In the genomic region with DNA sequence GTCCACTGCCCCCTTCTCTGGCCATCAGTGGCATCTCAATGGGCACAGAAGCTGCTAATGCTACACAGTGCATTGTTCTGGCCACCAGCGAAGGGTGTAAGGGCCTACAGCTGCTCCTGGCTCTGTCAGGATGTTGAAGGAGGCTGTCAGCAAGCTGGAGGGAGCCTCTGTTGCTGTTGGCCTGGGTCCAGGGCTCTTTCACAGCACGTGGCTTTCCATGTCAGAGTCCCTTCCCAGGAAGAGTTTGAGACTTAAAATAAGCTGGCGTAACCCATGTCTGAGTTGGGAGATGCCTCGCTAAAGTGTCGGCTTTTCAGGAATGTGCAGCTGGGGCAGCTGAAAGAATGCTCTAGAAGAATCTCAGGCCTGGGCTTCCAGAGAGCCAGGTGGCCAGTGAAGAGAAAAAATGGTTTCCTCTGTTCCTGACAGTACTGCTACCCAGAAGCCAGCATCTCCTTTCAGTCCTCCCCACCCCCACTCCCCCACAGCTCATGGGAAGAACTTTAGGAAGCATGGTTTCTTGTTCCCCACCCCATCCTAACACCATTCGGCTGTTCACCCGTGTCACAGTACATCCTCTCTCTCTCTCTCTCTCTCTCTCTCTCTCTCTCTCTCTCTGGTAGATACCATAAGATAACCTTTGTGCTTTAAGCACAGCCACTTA, we compare ENCODE assay signal across 9 mouse cellular contexts.
DNase-seq lines count a peak whose midpoint lies in the region; ATAC-seq lines count a peak whose summit lies in the region.
"Had no signal": no experiment of that assay in that cellular context is flagged by ENCODE, and none has a peak within 500 bp of the region (broad histone marks: within the 10 kb centered on the region; RNA-seq: fewer than 3 reads in every experiment).

No protein-coding gene starts in this region.

- H3K27me3 ChIP-seq in embryonic facial prominence, embryonic 13.5 days: peaks cover 60% of the 10 kb centered on the region
- peaks cover 93% of the 10 kb centered on the region for H3K27me3 ChIP-seq in heart, embryonic 14.5 days (ENCODE audit: control insufficient read depth, insufficient read depth, low read length)
- peaks cover 22% of the 10 kb centered on the region for H3K27me3 ChIP-seq in kidney, embryonic 16.5 days (ENCODE audit: insufficient read depth, low read length)

- 0 out of 2 replicates have a peak overlapping the region, but pooled peaks have one; percentile 4 for H3K27ac ChIP-seq in embryonic facial prominence, embryonic 13.5 days
- no peak overlapping the region for H3K27ac ChIP-seq in heart, embryonic 14.5 days (replicated peaks in 1 of 2; ENCODE audit: control insufficient read depth in 1 of 2, insufficient read depth in 1 of 2, low read depth in 2 of 2, low read length in 2 of 2)
- H3K27ac ChIP-seq in kidney, embryonic 16.5 days (ENCODE audit: low read length): no peak overlapping the region

- H3K9ac ChIP-seq in embryonic facial prominence, embryonic 13.5 days: no peak overlapping the region
- no peak overlapping the region for H3K9ac ChIP-seq in heart, embryonic 14.5 days (ENCODE audit: low read length)
- no peak overlapping the region for H3K9ac ChIP-seq in kidney, embryonic 16.5 days (replicated peaks; ENCODE audit: low read length)

- WGBS in embryonic facial prominence, embryonic 13.5 days: 14% methylated on average over 7 of the region's 7 CpGs
- WGBS in heart, embryonic 14.5 days: 8% methylated on average over 7 of the region's 7 CpGs
- WGBS in kidney, embryonic 16.5 days: 11% methylated on average over 7 of the region's 7 CpGs

- H3K4me3 ChIP-seq in embryonic facial prominence, embryonic 13.5 days: no peak overlapping the region
- no peak overlapping the region for H3K4me3 ChIP-seq in heart, embryonic 14.5 days (ENCODE audit: control insufficient read depth in 1 of 2, insufficient read depth in 1 of 2, low read depth in 1 of 2, low read length in 2 of 2)
- H3K4me3 ChIP-seq in kidney, embryonic 16.5 days (ENCODE audit: low read length): no peak overlapping the region

- peak; percentile 62 to 70 for DNase-seq in left cerebral cortex, postnatal 14 days (ENCODE audit: low spot score in 2 of 2)
- no peak for DNase-seq in left cerebral cortex, adult 11 months (ENCODE audit: low spot score)
- DNase-seq in mesoderm, embryonic 11.5 days (ENCODE audit: low read depth, low spot score): peak; percentile 79
- DNase-seq in spleen, postnatal 14 days (ENCODE audit: low spot score in 2 of 2): no peak
- DNase-seq in thymus, postnatal 36 days: no peak

- peaks cover 45% of the 10 kb centered on the region for H3K4me1 ChIP-seq in embryonic facial prominence, embryonic 13.5 days
- H3K4me1 ChIP-seq in heart, embryonic 14.5 days (ENCODE audit: control insufficient read depth in 2 of 2, insufficient read depth in 2 of 2, low read length in 2 of 2): peaks cover 12 to 18% of the 10 kb centered on the region in 2 experiments; a peak in 3 of 4 replicates
- peaks cover 31% of the 10 kb centered on the region for H3K4me1 ChIP-seq in kidney, embryonic 16.5 days (ENCODE audit: insufficient read depth, low read length)

- peak overlapping the region; percentile 11; the same call in 1 of the 2 replicates for H3K4me2 ChIP-seq in embryonic facial prominence, embryonic 13.5 days
- peak overlapping the region; percentile 26 for H3K4me2 ChIP-seq in heart, embryonic 14.5 days (ENCODE audit: low read length)
- no peak overlapping the region for H3K4me2 ChIP-seq in kidney, embryonic 16.5 days (replicated peaks; ENCODE audit: low read depth, low read length)

- no peaks in the 10 kb centered on the region for H3K36me3 ChIP-seq in embryonic facial prominence, embryonic 13.5 days
- no peaks in the 10 kb centered on the region for H3K36me3 ChIP-seq in heart, embryonic 14.5 days (ENCODE audit: control insufficient read depth, insufficient read depth, low read length)
- no peaks in the 10 kb centered on the region for H3K36me3 ChIP-seq in kidney, embryonic 16.5 days (ENCODE audit: insufficient read depth, low read length)
- H3K36me3 ChIP-seq: G1E had no signal

- ATAC-seq in embryonic facial prominence, embryonic 13.5 days (ENCODE audit: insufficient number of reproducible peaks, insufficient read depth, low FRiP score, low TSS enrichment, low read depth): 0 out of 2 replicates have a peak, but pooled peaks have one; percentile 62
- ATAC-seq in heart, embryonic 14.5 days (ENCODE audit: insufficient number of reproducible peaks, insufficient read depth, low FRiP score, low read depth): peak; percentile 94
- peak; percentile 88 for ATAC-seq in kidney, embryonic 16.5 days (ENCODE audit: low FRiP score, low TSS enrichment)

- no peaks in the 10 kb centered on the region for H3K9me3 ChIP-seq in embryonic facial prominence, embryonic 13.5 days
- no peaks in the 10 kb centered on the region for H3K9me3 ChIP-seq in heart, embryonic 14.5 days (ENCODE audit: control insufficient read depth, low read length)
- H3K9me3 ChIP-seq in kidney, embryonic 16.5 days (ENCODE audit: low read length): no peaks in the 10 kb centered on the region

- intact Hi-C loops in left cerebral cortex, postnatal 14 days (cut with DNase I): no loop called here

Comparison
In these comparisons a context has a peak if more than half of its experiments do, and no peak if none do; other contexts are left out.
1. DNase-seq: peak in left cerebral cortex, postnatal 14 days (2 of 2) and mesoderm, embryonic 11.5 days (single experiment); none in left cerebral cortex, adult 11 months (single experiment), spleen, postnatal 14 days (0 of 2) and thymus, postnatal 36 days (0 of 2).
2. Peak in every context shown above with its lines, with median percentiles within 50 percentile points of each other: ATAC-seq.